Mouse (Mus musculus) heart, postnatal 0 days (tissue): ENCODE data around the gene Car5a.

Source experiments
- CTCF ChIP-seq: IDR thresholded peaks from 2 replicates; pipeline ENCODE4 v1.5.1; 2016; ENCODE audit warnings: antibody characterized with exemption, control low read depth, low read depth
- EP300 ChIP-seq: IDR thresholded peaks from 2 replicates; pipeline ENCODE4 v1.6.1; 2016; ENCODE audit warnings: antibody characterized with exemption, low read depth

DNA sequence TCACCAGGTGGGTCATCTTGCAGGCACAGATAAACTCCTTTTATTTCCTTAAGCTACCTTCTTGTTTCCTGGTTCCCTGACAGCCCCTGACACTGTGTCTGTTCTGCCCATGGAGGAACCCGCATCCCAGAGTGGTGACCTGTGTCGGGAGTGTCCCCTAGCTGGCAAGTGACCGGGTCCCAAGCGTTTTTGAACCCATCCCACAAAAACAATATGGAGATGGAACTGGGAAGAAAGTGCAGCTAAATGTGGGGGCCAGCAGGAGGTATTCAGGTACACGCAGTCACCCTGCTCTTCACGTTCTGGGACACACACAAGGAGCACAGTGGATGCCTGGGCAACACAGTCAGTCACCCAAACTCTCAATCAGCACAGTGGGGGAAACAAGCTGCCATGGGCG lies 1.6 kb upstream of the Car5a start:
- TF ChIP-seq EP300: no peak
- TF ChIP-seq CTCF: no peak
